Mouse (Mus musculus): Measurements from ENCODE around the gene Apeh. TPM values are rescaled to one million over a fixed set of nuclear protein-coding genes. Genes with fewer than 3 reads are reported as not detected.
A peak's percentile ranks its signal among the peaks of the same experiment; 100 is the strongest.

Apeh gene
- polyA plus RNA-seq, 1 experiment from 2014 or later = 32.8 TPM

GRCm38 (mm10) chr9:108047601-108048565 lies 46.5 kb downstream of the Apeh start:
- peak overlapping the region; percentile 32 for H3K4me3 ChIP-seq (ENCODE audit: inconsistent target)
- H3K36me3 ChIP-seq (ENCODE audit: inconsistent target) = peaks cover 50% of the 10 kb centered on the region
- no peak overlapping the region; the same call in 1 of the 2 replicates for H3K27ac ChIP-seq
- 64% methylated on average over 17 of the region's 17 CpGs for WGBS (ENCODE audit: missing documents)
- peaks cover 20% of the 10 kb centered on the region for H3K79me2 ChIP-seq (ENCODE audit: inconsistent target)

- WGBS (ENCODE audit: missing documents) = 94% methylated on average over 4 of the region's 4 CpGs
- peaks cover 56% of the 10 kb centered on the region for H3K36me3 ChIP-seq (ENCODE audit: inconsistent target)
- no peak overlapping the region for H3K27ac ChIP-seq
These were observed 47.8 kb downstream of the Apeh start for GRCm38 (mm10) chr9:108046582-108046981.

GRCm38 (mm10) chr9:108044751-108045492 lies 49.5 kb downstream of the Apeh start:
- Histone ChIP-seq H3K4me3 (ENCODE audit: inconsistent target) (no peak overlapping the region), H3K27ac (no peak overlapping the region), H3K79me2 (ENCODE audit: inconsistent target) (peaks cover 8% of the 10 kb centered on the region), H3K36me3 (ENCODE audit: inconsistent target) (peaks cover 62% of the 10 kb centered on the region)
- 89% methylated on average over 8 of the region's 8 CpGs for WGBS (ENCODE audit: missing documents)

More at GRCm38 (mm10) chr9:108046582-108046981, 47.8 kb downstream of the Apeh start:
- Histone ChIP-seq H3K79me2 (ENCODE audit: inconsistent target) (peaks cover 20% of the 10 kb centered on the region), H3K4me3 (ENCODE audit: inconsistent target) (no peak overlapping the region)

Other genes starting within 250 kb of the Apeh start
- 41.6 to 90.8 TPM (median 45.5 TPM) in 3 replicates for gene Rbm6, start 221.4 kb downstream of the Apeh start, polyA plus RNA-seq (2018)
- gene Mon1a, start 206.5 kb downstream of the Apeh start, polyA plus RNA-seq (2018) = 8.2 to 10.9 TPM (median 8.7 TPM) in 3 replicates
- gene Mst1r, start 187.7 kb downstream of the Apeh start, polyA plus RNA-seq (2018) = not detected in 3 replicates
- not detected in 3 replicates for gene Actl11, start 166.1 kb downstream of the Apeh start, polyA plus RNA-seq (2018)
- not detected in 3 replicates for gene Camkv, start 158.9 kb downstream of the Apeh start, polyA plus RNA-seq (2018)
- gene Traip, start 144.5 kb downstream of the Apeh start, polyA plus RNA-seq (2018) = 0.43 to 3.0 TPM (median 1.1 TPM) in 3 replicates
- gene Uba7, start 119.1 kb downstream of the Apeh start, polyA plus RNA-seq (2018) = 33.6 to 130 TPM (median 36.8 TPM) in 3 replicates
- 0.16 to 0.26 TPM in 2 of 3 replicates, not detected in the other for gene Gm20661, start 111.5 kb downstream of the Apeh start, polyA plus RNA-seq (2018)
- 5.7 to 14.7 TPM (median 13.6 TPM) in 3 replicates for gene Inka1, start 108.7 kb downstream of the Apeh start, polyA plus RNA-seq (2018)
- 0.30 to 2.2 TPM in 2 of 3 replicates, not detected in the other for gene Cdhr4, start 102.1 kb downstream of the Apeh start, polyA plus RNA-seq (2018)
- 1.0 to 1.3 TPM in 2 of 3 replicates, not detected in the other for gene Gm20662, start 98.3 kb downstream of the Apeh start, polyA plus RNA-seq (2018)
- gene Ip6k1, start 92.1 kb downstream of the Apeh start, polyA plus RNA-seq (2018) = 34.5 to 93.7 TPM (median 45.4 TPM) in 3 replicates
- gene Gmppb, start 45.4 kb downstream of the Apeh start, polyA plus RNA-seq (2018) = 5.4 to 20.7 TPM (median 8.9 TPM) in 3 replicates
- 0.29 to 1.1 TPM (median 0.97 TPM) in 3 replicates for gene Amigo3, start 41.4 kb downstream of the Apeh start, polyA plus RNA-seq (2018)
- 0.09 to 0.19 TPM in 2 of 3 replicates, not detected in the other for gene Mst1, start 14.2 kb downstream of the Apeh start, polyA plus RNA-seq (2018)
- 16.0 to 22.0 TPM (median 16.5 TPM) in 3 replicates for gene Rnf123, start 11.3 kb downstream of the Apeh start, polyA plus RNA-seq (2018)
- gene Bsn, start 95.8 kb upstream of the Apeh start, polyA plus RNA-seq (2018) = 4.3 to 8.4 TPM (median 4.9 TPM) in 3 replicates
- 38.1 to 58.2 TPM (median 44.5 TPM) in 3 replicates for gene Dag1, start 169.4 kb upstream of the Apeh start, polyA plus RNA-seq (2018)
- gene Nicn1, start 195.8 kb upstream of the Apeh start, polyA plus RNA-seq (2018) = 6.8 to 7.1 TPM (median 6.8 TPM) in 3 replicates
- gene Amt, start 202.2 kb upstream of the Apeh start, polyA plus RNA-seq (2018) = 0.67 to 1.3 TPM (median 0.96 TPM) in 3 replicates
- gene Rhoa, start 211.5 kb upstream of the Apeh start, polyA plus RNA-seq (2018) = 409 to 646 TPM (median 437 TPM) in 3 replicates
- gene Tcta, start 211.6 kb upstream of the Apeh start, polyA plus RNA-seq (2018) = 7.0 to 22.0 TPM (median 13.1 TPM) in 3 replicates
- gene Gpx1, start 244.3 kb upstream of the Apeh start, polyA plus RNA-seq (2018) = 944 to 2,094 TPM (median 1,300 TPM) in 3 replicates